Mouse (Mus musculus) liver, postnatal 0 days (tissue): ENCODE data around the gene Jmjd7.

Source experiments
- CTCF ChIP-seq: sonication (generic); IDR thresholded peaks from 2 replicates; pipeline ENCODE4 v1.5.1; 2016; ENCODE audit warnings: antibody characterized with exemption, low read depth
- EP300 ChIP-seq: IDR thresholded peaks from 2 replicates; pipeline ENCODE4 v1.6.1; 2016; ENCODE audit warnings: antibody characterized with exemption, low read depth, mild to moderate bottlenecking

DNA sequence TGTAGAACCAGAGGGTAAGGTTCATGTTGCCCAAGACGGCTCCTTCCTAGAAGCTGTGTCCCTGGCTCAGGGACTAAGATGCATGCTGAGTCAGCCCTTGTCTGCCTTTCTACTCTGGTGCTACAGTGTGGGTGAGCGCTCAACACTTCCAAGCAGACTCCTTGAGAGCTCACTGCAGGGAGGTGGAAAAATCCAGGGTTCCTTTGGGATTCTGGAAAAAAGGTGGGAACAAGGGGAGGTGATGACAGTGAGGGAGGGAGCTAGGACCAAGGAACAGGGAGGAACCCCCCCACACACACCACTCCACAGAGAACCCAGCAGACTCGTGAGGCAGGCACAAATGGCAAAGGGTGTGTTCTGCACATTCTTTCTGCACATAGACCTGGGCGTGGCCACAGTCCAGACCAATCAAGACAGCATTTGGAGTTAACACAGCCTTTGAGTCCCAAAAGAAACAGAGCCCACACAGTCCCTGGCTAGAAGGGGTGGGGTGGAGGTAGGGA, 16.9 kb downstream of the Jmjd7 start:
- no peak for TF ChIP-seq CTCF
- no peak for TF ChIP-seq EP300
